Mouse (Mus musculus): Measurements from ENCODE around the gene Lgr5.

GRCm38 (mm10) chr10:115570577-115570976 lies 17.0 kb downstream of the Lgr5 start:
- TF ChIP-seq CTCF (IDR thresholded peaks at IDR 0.05; ENCODE audit: low read depth, low read length) (no peak), POLR2A (IDR thresholded peaks at IDR 0.05; ENCODE audit: extremely low read depth, insufficient read depth, low read length) (no peak)

Data from liver, adult 2 months (tissue).